Mouse (Mus musculus) embryo, embryonic 10.5 days (tissue): ENCODE data around the gene Ggt7.
"Not testable (repeated sequence)": the region's sequence is repeated elsewhere in the genome, so short reads cannot be mapped to it uniquely, and the experiment has no call there.

Source experiments
- DNase-seq: peaks from one replicate; pipeline ENCODE4 v3.0.0-alpha.2; 2015; ENCODE audit warnings: low spot score

Gene Ggt7

DNA sequence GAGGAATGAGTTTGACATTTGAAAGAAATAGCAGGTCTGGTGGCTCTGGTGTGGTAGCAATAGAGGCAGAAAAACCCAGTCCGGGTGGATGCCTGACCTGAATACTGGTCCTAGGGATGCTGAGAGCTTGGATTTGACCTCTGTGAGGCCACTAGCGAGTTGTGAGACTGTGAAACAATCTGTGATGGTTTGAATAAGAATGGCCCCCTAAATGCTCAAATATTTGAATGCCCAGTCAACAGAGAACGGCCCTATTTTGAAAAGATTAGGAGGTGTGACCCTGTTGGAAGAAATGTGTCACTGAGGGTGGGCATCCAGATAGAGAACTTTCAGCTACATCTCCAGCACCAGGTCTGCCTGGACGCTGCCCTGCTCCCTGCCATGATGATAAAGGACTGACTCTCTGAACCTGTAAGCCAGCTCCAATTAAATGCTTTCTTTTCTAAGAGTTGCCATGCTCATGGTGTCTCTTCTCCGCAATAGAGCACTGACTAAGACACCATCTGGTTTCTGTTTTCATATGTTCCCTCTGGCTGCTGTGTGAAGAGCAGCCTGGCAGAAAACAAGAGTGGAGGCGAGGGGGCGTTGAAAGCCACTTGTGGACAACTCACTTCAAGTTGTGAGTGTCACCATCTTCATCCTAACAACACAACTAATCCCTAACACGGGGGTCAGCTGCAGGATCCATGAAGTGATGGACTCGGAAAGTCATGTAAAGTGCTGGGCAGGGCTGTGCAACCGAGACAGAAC lies 10.1 kb downstream of the Ggt7 start:
- DNase-seq = no peak

DNA sequence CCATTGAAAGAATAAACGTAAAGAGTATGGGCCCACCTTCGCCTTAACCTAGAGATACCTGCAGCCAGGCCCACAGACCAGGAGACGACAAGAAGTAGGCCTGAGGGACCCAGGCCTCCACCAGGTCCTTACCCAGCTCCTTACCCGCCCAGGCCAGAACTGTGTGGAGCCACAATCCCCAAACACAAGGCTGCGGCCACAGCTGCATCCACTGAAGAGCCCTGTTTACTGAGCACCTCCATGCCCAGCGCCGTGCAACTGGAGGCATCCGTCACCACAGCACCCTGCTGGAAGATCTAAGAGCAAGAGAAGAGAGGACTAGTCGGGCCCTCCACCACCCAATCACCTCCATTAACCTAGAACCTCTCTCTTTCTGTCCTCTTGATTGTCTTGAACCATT lies 12.2 kb downstream of the Ggt7 start:
- DNase-seq = no peak

- no peak for DNase-seq
Measured at GRCm38 (mm10) chr2:155504440-155505355, 13.3 kb downstream of the Ggt7 start.

DNA sequence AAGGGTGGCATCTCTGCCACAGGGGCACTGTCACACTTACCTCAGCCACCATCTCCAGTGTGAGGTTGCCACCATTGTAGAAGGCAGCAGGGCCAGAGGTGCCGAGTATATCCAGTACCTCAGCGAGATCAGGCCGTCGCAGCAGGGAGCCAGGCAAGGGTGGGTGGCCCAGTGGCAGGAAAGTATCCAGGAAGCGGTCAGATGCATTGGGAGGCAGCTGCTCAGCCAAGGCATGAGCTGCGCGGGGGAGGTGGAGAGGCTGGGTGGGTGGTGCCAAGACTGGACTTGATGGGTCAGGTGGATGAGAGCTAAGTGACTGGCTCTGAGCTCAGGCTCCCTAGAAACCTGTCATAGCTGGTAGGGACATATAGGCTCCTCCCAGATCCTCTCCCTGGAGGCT lies 15.4 kb downstream of the Ggt7 start:
- no peak for DNase-seq

GRCm38 (mm10) chr2:155490998-155491397 lies 27.0 kb downstream of the Ggt7 start:
- no peak for DNase-seq

DNA sequence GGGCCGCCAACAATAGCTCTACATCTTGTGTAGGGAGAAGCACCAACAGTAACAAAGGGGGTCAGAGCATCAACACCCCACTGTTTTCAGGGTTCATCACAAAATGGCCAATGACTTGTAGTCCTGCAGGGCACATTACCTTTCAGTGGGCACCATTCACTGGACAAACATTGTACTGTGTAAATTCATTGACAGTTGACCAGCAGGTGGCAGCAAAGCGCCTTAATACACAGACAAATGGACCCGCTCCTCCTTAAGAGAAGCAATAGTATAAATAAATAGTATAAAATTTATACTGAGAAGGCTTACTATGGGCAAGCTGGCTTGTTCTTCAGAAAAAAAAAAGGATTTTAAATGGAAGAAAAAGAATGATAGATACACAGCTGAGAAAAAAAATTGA lies 36.0 kb downstream of the Ggt7 start:
- DNase-seq = peak; percentile 86

DNA sequence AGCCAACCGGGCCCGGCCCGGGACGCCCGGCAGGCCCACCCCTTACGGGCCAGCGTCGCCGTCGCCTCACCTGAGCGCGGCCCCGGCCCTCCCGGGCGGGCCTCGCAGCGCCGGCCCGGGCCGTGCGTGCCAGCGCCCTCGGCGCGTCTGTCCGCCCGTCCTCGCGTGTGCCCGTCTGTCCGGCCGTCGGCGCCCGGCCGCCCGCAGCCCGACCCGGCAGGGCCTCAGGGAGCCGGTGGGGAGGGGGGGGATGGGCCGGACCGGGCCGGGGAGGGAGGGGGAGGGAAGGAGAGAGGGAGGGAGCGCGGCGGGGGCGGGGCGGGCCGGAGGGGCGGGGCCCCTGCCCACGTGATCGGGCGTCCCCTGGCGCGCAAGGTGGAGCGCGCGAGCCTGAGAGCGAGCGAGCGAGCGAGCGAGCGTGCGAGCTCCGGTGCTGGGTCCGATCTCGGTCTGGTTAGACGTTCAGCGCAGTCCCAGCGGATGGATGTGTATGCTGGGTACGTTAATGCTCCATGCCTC lies 44.4 kb downstream of the Ggt7 start, which contains the start of gene Ncoa6:
Gene Ncoa6, minus strand, starts transcription at position 325 of the 519 bp plus-strand sequence.
- peak; percentile 83 for DNase-seq

- peak; percentile 67 for DNase-seq
Measured at GRCm38 (mm10) chr2:155472671-155473569, 45.1 kb downstream of the Ggt7 start.

DNA sequence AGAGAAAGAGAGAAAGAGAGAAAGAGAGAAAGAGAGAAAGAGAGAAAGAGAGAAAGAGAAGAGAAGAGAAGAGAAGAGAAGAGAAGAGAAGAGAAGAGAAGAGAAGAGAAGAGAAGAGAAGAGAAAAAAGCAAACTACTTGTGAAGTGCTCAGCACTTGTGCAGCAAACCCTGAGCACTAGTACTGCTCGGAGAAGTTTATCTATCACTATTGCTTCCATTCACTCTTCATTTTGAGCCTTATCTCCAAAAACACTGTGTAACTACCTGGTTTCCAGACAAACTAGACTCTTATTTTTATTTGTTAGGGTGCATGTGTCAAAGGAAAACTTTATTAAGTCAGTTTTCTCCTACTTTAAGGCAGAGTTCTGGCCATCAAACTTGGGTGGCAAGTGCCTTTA lies 51.2 kb downstream of the Ggt7 start:
- no peak for DNase-seq

- no peak for DNase-seq
Measured at GRCm38 (mm10) chr2:155453591-155453990, 64.4 kb downstream of the Ggt7 start.

DNA sequence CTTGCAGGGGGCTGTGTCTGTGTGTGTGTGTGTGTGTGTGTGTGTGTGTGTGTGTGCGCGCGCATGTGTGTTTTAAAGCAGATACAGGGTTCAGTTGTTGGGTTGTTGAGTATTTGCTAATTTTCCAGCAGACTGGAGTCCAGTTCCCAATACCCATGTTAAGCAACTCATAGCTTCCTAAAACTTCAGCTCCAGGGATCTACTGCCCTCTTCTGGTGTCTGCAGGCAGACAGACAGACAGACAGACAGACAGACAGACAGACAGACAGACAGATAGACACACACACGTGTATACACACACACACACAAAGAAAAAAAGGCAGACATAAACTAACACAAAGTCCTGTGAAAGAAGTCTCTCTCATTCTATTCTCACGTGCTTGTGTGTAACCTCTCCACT lies 66.8 kb downstream of the Ggt7 start:
- no peak for DNase-seq

DNA sequence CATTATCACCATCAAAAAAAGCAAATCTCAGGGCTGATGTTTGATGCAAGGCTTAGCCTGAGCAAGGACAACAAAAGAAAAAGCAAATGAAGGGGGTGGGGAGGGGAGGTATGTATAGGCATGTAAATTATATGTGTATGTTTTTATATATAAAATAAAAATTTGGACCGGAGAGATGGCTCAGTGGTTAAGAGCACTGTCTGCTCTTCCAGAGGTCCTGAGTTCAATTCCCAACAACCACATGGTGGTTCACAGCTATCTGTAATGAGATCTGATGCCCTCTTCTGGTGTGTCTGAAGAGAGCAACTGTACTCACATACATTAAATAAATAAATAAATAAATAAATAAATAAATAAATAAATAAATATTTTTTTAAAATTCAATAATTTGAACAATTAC lies 70.1 kb downstream of the Ggt7 start:
- not testable (repeated sequence) for DNase-seq

DNA sequence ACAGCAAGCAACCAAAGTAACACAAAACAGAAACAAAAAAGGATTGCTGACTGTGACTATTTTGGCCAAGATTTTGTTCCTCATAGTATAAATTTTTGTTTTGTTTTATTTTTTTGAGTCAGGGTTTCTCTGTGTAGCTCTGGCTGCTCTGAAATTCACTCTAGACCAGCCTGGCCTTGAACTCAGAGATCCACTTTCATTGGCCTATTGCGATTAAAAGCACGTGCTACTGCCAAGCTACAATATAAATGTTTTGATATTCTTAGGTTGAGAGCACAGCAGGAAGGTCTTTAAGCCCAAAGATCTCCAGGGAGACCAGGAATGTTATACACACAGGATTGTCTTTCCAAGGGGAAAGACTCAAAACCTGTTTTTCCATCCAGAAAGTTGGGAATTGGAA lies 74.6 kb downstream of the Ggt7 start:
- DNase-seq = no peak

DNA sequence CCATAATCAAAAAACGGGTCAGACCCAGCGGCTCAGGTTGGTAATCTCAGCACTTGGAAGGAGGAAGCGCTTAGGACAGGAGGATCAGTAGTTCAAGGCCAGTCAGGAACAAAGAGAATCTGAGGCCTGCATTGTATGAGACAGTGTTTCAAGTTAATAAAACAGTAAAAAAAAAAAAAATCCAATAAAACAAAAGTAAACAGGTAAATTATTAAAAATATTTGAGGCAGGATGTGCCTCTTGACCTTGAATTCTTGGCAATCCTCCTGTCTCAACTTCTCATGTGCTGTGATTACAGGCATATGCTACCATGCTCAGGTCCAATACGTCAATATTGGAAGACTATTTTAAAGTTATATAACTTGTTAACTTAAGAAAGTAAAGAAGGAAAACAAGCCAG lies 75.1 kb downstream of the Ggt7 start:
- no peak for DNase-seq
